Mouse (Mus musculus) c-Kit-positive CD71-positive TER-119-negative erythroid progenitor cells, embryonic 14.5 days (primary cell): ENCODE measurements around the gene Etnppl.

ENCODE experiments used
- DNase-seq: peaks from one replicate; pipeline ENCODE4 v3.0.0-alpha.2; 2013; ENCODE audit warnings: low read depth

The Etnppl gene

DNA sequence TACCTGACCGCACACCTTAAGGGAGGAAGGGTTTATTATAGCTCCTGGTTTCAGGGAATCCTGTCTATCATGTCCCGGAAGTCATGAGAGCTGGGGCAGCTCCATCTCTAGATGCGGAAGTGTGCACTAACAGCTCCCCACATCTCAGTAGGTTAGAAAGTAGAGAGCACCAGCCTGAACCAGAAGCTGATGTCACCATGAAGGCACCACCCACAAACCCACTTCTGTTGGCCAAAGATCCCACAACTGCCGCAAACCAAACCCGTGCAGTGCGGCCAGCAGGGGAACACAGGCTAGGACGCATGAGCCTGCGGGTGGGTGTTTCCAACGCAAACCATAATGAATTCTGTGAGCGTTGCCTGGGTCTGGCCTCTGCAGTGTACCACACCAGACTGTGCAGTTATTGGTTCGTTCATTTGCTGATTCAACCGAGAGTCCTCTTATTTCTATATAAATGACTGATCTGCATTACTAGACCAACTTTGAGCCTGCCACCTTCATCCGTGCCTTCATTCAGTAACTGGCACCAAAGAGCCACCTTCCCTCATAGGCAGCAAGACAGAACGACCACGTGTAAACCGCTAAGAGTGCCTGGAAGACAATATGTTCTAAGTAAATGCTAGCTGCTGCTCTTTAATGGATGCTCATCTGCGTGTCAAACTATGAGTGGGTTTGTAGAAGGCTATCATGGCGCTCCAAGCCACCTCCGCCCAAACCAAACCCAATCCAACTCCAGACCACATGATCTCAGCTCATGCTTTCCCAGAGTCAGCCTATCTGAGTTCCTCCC lies 60.6 kb downstream of the Etnppl start:
- DNase-seq, result no peak

DNA sequence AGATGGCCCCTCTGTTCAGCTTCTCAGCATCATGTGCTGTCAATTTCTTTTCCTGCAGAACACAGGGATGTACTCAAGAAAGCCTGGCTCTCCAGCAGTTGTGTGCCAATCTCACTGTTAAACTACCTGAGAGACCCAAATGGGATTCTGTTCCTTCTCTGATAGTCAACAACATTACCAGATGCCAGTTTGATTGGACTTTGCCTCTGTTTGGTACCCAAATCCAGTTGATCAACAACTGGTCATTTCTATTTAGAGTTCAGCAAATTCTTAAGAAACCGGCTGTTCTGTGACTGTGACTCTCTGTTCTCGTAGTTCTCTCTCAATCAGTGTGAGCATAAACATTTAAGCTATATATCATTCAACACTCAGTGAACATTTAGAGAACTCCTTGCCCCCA lies 64.0 kb downstream of the Etnppl start:
- DNase-seq, result no peak

DNA sequence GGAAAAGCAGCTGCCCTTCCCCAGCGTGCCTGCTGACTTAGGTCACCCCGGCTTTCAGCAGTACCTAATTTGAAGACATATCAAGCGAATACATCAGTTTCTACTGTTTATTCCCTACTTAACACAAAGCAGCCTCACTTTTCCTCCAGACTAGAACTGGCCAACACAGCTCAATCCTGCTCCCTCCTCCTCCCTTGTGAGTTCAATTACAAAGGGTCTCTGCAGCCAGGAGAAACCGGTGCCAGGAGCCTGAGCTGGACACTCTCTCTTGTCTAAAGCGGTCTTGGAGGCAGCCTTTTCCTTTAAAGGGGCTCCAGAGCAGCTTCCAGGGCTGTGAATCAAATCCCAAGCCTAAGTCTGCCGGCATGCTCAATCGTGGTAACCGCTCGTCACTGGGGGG lies 64.9 kb downstream of the Etnppl start:
- DNase-seq, result no peak

DNA sequence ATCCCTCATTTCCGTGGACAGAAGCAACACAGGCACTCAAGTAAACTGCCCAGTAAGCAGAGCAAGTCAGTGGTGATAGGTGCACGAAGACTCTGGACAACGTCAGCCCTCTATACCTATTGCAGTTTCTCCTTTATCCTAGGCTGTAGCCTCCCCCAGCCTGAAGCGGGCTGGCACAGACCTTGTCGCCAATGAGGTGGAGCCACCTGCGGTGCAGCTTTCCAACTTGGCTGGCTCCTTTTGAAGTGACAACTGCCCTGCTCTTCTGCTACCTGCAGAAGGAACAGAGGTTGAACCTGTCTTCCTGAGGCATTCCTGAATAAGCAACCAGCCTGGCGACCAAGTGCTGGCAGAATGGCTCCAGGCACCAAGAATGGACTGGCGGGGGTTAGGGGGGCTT lies 66.6 kb downstream of the Etnppl start:
- DNase-seq, result no peak

DNA sequence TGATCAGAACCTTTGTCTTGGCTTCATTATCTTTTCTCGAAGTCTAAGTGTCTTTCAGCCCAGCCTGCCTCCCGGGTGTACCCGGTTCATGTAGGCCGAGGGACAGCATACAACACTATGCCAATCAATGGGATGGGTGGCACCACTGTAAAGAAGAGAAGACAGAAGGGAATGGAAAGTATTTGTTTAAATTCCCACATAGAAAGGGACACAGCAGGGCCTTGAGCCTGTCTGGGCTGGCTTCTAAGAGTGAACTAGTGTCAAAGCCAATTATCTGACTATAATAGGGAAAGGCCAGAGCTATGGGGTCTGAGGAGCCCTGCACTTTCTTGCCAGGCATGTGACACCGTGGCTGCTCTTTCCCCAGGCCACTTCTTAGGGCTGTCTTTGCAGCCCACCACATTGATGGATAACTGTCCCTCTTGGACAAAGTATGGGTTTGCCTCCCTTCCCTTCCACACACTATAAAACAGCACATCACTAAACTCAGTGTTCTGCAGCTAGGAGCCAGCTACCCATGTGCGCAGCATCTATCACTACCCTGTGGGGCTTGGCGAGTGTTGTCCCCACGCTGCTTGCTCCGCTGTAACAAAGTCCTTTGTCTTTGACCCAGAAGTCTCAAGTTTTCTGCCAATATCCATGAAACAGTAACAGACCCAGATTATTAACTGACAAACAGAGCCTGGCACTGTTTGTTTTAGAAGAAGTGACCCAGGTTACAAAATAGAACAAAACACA lies 67.2 kb downstream of the Etnppl start:
- no peak for DNase-seq

DNA sequence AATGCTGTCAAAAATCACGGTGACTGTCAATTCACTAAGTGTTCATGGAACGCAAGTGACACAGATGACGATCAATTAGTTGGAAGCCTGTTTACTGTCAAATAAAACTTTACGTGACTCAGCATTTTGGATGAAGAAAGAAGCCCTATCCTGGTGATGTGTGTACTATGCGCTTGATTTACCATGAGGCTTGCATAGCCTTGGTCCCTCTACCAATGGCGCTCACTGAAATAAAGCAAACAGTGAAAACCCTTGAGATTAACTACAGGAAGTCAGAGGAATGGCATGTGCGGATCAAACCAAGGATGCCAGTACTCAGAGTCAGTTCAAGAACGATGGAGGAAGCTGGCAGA lies 67.7 kb downstream of the Etnppl start:
- no peak for DNase-seq

DNA sequence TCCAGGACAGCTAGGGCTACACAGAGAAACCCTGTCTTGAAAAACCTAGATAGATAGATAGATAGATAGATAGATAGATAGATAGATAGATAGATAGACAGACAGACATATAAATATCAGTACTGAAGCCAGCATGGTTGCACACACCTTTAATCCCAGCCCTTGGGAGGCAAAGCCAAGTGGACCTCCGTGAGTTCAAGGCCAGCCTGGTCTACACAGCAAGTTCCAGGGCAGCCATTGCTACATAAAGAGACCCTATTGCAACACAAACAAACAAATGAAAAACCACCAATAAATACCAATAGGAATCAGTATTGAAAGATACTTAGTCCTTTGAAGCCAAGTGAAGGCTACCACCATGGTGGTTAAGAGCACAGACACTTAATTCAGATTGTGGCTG lies 69.8 kb downstream of the Etnppl start:
- DNase-seq, result no peak
